Mouse (Mus musculus) hindbrain, postnatal 0 days (tissue): ENCODE results near the gene Xpa. TPM values are rescaled to one million over a fixed set of nuclear protein-coding genes. Genes with fewer than 3 reads are reported as not detected.

Source experiments
- ATAC-seq: fragments of 200-750 bp; cut with Nextera tagmentation; 2 replicates; pipeline ENCODE4 v1.8.0; 2017; ENCODE audit warnings: mild to moderate bottlenecking, moderate TSS enrichment, moderate library complexity
- DNase-seq: peaks from one replicate; pipeline ENCODE4 v3.0.0-alpha.2; 2015; ENCODE audit warnings: low spot score
- H3K27ac ChIP-seq: fragments of 300-500 bp; sonication (generic); 2 replicates; pipeline ENCODE4 v1.5.1; 2014; ENCODE audit warnings: mild to moderate bottlenecking
- H3K27me3 ChIP-seq: fragments of 300-500 bp; sonication (generic); 2 replicates; pipeline ENCODE4 v1.6.1; 2014; ENCODE audit warnings: low read length, mixed read lengths; ENCODE audit not compliant: insufficient read depth
- H3K36me3 ChIP-seq: fragments of 300-500 bp; sonication (generic); 2 replicates; pipeline ENCODE4 v1.6.1; 2014; ENCODE audit warnings: low read length, mixed read lengths; ENCODE audit not compliant: insufficient read depth
- H3K4me1 ChIP-seq: fragments of 300-500 bp; sonication (generic); 2 replicates; pipeline ENCODE4 v1.6.1; 2014; ENCODE audit warnings: antibody characterized with exemption, low read length, mixed read lengths; ENCODE audit not compliant: insufficient read depth
- H3K4me2 ChIP-seq: fragments of 300-500 bp; sonication (generic); 2 replicates; pipeline ENCODE4 v1.6.1; 2014; ENCODE audit warnings: low read depth, mild to moderate bottlenecking, low read length, moderate library complexity, mixed read lengths
- H3K4me3 ChIP-seq: fragments of 300-500 bp; sonication (generic); 2 replicates; pipeline ENCODE4 v1.5.1; 2014; ENCODE audit warnings: low read length
- H3K9ac ChIP-seq: fragments of 300-500 bp; sonication (generic); replicated peaks from 2 replicates; pipeline ENCODE4 v1.6.1; 2014; ENCODE audit warnings: mild to moderate bottlenecking, low read length, moderate library complexity, mixed read lengths
- H3K9me3 ChIP-seq: fragments of 300-500 bp; sonication (generic); 2 replicates; pipeline ENCODE4 v1.6.1; 2016; ENCODE audit warnings: low read length, mixed read lengths
- CTCF ChIP-seq: IDR thresholded peaks from 2 replicates; pipeline ENCODE4 v1.5.1; 2016; ENCODE audit warnings: antibody characterized with exemption, control low read depth, low read depth
- WGBS: fragments of 180-500 bp; shearing (Covaris S2); extraction: QIAGEN DNeasy Blood & Tissue Kit; methylation state at CpG from one replicate; pipeline ENCODE4 v1.1.7; 2014; 5-methylcytosine and 5-hydroxymethylcytosine counted together
- polyA plus RNA-seq: library from polyadenylated mRNA; unstranded; fragments of >200 nt; fragmentation: Nextera tagmentation; extraction: Ambion mirVana; gene quantifications from 2 replicates; pipeline ENCODE4 v1.2.1, GENCODE M21; 2015
- total RNA-seq: library from RNA; depleted of rRNA; stranded (reverse); fragments of >200 nt; gene quantifications from 2 replicates; pipeline ENCODE4 v1.2.3, GENCODE M21; 2014

Gene Xpa
- total and polyA plus RNA-seq, 2 experiments from 2014 or later = 18.9 to 35.9 TPM

DNA sequence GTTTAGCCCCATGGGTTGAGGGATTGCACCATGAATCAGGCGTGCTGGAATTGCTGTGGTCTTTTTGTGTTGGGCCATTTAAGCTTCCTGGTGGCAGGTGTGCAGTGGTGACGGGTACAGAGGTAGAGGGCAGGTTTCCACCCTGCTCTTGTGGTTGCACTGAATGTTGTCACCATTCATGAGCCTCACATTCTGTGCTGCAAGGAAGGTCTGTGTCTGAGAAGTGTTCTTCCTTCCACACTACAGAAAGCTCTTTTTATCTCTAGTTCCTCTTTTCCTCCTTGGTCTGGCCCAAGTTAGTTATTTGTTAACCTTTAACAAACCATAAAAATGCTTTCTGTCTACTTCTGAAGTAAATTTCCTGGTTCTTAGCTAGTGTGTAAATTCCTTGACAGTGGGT lies 32.1 kb downstream of the Xpa start:
- DNase-seq (no peak), ATAC-seq (no peak)
- 86% methylated on average over 2 of the region's 2 CpGs for WGBS
- no peak overlapping the region for H3K4me2 ChIP-seq
- no peak overlapping the region for H3K9ac ChIP-seq
- no peaks in the 10 kb centered on the region for H3K27me3 ChIP-seq
- H3K27ac ChIP-seq = no peak overlapping the region
- no peak overlapping the region for H3K4me3 ChIP-seq
- H3K4me1 ChIP-seq = no peaks in the 10 kb centered on the region
- H3K9me3 ChIP-seq = no peaks in the 10 kb centered on the region
- peaks cover 72% of the 10 kb centered on the region for H3K36me3 ChIP-seq
- no peak for TF ChIP-seq CTCF

DNA sequence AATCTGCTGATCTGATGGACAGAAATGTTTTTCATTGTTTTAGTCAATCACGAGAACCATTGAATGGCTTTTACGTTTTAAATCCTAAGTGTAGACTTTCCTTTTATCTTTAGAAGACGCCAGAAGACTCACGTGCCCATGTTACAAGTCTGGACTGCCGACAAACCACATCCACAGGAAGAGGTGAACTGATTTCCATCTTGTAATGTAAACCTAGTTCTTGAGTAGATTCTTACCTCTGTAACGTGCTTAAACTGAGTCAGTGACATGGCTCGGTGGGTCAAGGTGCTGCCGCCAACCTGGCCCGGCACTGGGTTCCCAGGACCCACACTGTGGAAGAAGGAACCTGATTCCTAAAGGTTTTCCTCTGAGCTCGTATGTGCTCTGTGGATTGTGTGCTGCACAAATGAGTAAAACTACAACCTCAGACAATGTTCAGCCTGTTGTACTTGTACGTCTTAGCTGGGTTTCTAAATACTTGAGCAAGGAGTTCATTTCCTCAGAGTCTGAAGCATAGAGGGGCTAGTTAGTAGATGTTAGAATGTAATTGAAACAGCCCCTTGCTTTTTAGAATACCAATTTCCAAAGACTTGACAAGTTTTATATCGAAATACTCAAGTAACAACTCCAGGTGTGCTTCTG lies 44.1 kb downstream of the Xpa start:
- H3K27me3 ChIP-seq = no peaks in the 10 kb centered on the region
- no peak overlapping the region for H3K4me3 ChIP-seq
- DNase-seq = no peak
- 94% methylated on average over 12 of the region's 12 CpGs for WGBS
- H3K36me3 ChIP-seq = peaks cover 67% of the 10 kb centered on the region
- H3K27ac ChIP-seq = no peak overlapping the region
- no peaks in the 10 kb centered on the region for H3K9me3 ChIP-seq
- no peak for TF ChIP-seq CTCF
- H3K4me1 ChIP-seq = no peaks in the 10 kb centered on the region
- no peak overlapping the region for H3K4me2 ChIP-seq
- ATAC-seq = no peak
- no peak overlapping the region for H3K9ac ChIP-seq

DNA sequence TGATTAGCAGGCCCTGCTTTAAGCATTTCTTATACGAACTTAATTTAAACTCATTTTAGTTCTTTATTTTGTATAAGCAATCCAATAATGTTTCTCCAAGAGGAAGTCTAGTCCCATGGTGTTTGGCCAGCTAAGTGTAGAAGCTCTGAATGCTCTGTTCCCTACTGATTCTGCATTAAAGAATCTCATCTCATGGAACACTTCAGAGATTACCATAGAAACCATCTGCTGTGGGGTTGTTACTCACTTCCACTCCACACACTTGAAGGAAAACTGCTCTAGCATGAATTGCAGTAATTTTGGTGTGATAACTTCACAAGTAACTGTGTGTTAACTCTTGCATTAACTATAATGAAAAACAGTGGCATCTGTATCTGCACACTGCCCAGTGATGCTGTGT lies 49.2 kb downstream of the Xpa start:
- DNase-seq (no peak), ATAC-seq (no peak)
- H3K4me1 ChIP-seq = no peaks in the 10 kb centered on the region

DNA sequence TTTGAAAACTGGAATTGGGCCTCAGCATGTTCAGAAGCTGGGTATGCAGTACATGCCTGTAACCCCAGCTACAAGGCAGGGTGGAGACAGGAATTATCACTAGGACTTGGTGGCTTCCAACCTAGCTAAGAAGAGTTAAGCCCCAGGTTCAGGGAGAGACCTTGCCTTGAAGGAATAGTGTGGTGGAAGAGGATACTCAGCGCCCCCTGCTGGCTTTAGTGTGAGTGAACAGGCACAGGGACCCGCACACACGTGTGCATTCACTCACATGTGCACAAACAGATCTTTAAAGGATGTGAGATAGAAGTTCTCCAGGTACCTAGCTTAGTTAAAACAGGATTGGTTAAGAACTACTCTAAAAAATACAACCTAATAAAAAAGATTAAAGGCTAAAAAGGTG lies 51.8 kb downstream of the Xpa start:
- WGBS = 73% methylated on average over 3 of the region's 3 CpGs
- Histone ChIP-seq H3K4me3 (no peak overlapping the region), H3K4me2 (no peak overlapping the region), H3K36me3 (peaks cover 20% of the 10 kb centered on the region), H3K27me3 (no peaks in the 10 kb centered on the region), H3K9me3 (no peaks in the 10 kb centered on the region), H3K27ac (no peak overlapping the region), H3K4me1 (peaks cover 9% of the 10 kb centered on the region; the same call in 1 of the 2 replicates), H3K9ac (no peak overlapping the region)
- DNase-seq (no peak), ATAC-seq (no peak)
- TF ChIP-seq CTCF = peak; percentile 45

More for the DNA sequence above, 49.2 kb downstream of the Xpa start:
- Histone ChIP-seq H3K4me3 (no peak overlapping the region), H3K36me3 (peaks cover 29% of the 10 kb centered on the region), H3K4me2 (no peak overlapping the region), H3K9ac (no peak overlapping the region), H3K9me3 (no peaks in the 10 kb centered on the region), H3K27ac (no peak overlapping the region), H3K27me3 (no peaks in the 10 kb centered on the region)
- 97% methylated on average over 1 of the region's 1 CpGs for WGBS
- no peak for TF ChIP-seq CTCF

DNA sequence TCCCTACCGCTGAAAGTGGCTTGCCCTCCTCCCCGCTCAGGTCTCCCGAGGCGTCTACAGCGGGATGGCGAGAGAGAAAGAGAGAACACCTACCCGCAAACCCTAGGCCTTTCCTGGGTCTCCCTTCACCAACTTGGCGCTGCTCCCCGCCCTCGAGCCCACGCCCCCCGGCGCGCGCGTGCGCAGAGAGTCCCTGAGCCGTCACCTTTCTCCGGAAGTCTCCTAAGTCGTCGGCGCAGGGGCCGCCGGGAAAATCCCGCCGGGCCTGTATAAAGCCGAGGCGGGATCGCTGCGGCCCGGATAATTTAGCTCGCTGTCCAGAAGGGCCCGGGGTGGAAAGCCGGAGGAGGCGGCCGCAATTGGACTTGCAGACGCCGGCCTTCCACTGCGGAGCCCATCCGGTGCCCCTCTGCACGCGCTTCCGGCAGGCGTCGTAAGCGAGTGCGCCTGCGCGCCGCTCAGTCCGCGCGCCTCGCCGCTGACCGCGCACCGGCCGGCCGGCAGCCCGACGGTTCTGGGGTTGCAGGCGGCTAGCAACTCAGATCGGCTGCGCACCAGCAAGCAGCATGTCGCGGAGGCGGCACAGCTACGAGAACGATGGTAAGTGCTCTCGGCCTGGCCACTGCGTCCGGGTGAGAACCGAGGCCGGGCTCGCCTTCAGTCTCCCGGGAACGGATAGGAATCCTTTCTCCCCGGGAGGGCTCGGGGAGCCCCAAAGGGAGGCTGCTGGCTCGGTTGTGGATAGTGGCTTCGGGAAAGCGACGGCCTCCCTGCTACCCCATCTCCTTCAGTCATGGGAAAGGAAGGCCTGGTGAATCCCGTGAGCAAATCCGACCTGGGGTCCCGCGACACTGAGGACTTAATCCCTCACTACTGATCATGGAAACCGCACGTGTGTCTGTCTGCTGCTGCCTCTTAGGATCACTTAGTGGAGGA lies 57.6 kb downstream of the Xpa start, which contains the start of the genes Ncbp1 and Tstd2:
TSS of gene Ncbp1 (plus strand) at position 327 of the 936 bp plus-strand sequence.
TSS of gene Tstd2 (minus strand) at position 408 of the 936 bp plus-strand sequence.
- Histone ChIP-seq H3K4me1 (peaks cover 19% of the 10 kb centered on the region), H3K9me3 (no peaks in the 10 kb centered on the region), H3K27me3 (no peaks in the 10 kb centered on the region), H3K4me3 (peak within 1 kb of the TSS; percentile 92), H3K27ac (peak within 1 kb of the TSS; percentile 96), H3K4me2 (peak within 1 kb of the TSS; percentile 90), H3K36me3 (peaks cover 10% of the 10 kb centered on the region; the same call in 1 of the 2 replicates), H3K9ac (peak within 1 kb of the TSS; percentile 87)
- DNase-seq = peak; percentile 95
- ATAC-seq = peak; percentile 93
- WGBS = under 1% methylated on average over 88 of the region's 90 CpGs
- TF ChIP-seq CTCF = no peak

DNA sequence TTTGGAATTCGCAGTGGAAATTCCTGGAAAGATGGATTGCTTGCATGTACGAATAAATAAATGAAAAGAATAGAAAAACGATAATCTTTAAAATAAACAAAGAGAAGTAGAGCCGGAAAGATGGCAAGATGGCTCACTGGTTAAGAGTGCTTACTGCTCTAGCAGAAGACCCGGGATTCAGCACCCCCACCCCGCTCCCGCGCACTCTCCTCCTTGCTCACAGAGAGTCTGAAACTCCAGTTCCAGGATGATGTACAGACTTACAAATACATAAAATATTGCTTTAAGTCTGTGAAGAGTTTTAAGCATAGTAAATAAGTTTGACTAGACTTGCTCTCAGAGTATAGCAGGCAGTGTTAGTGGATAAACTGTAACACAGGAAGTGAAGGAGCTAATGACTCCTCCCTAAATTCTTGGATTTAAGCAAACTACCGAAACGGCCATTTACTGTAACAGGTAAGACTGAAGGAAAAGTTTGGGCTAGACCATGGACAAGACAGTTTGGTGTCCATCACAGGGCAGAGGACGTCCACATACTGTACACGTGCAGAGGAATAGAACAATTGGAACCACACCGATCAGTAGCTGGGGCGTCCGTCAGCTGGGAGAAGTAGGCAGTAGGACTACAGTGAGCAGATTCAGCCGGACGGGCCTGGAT lies 58.4 kb downstream of the Xpa start:
- peak; percentile 13 for DNase-seq
- Histone ChIP-seq H3K9ac (peak overlapping the region; percentile 87), H3K36me3 (peaks cover 11% of the 10 kb centered on the region; the same call in 1 of the 2 replicates), H3K4me2 (peak overlapping the region; percentile 90), H3K27me3 (no peaks in the 10 kb centered on the region), H3K9me3 (no peaks in the 10 kb centered on the region), H3K4me3 (peak overlapping the region; percentile 92), H3K4me1 (peaks cover 19% of the 10 kb centered on the region), H3K27ac (peak overlapping the region; percentile 96)
- peak; percentile 71 for ATAC-seq
- 7% methylated on average over 17 of the region's 17 CpGs for WGBS
- no peak for TF ChIP-seq CTCF
